Mouse (Mus musculus): ENCODE measurements around the gene Med12l.

DNA sequence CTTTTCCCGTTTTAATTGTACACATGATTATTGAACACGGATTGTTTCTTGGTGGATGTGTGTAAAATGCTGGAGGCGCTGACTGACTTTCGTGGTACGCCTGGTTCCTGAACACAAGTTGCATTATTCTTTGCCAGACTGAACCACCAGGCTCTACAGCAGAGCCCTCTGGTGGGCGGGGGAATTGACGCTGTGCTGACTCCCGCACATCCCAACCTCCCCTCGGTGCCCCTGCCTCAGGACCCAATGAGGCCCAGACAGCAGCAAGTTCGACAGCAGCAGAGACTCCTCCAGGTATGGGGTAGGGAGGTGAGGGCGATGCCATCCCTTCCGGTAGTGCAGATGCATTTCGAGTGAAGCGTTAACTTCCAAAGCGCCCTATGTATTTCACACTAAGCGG is 292.0 kb downstream of the Med12l start:
- TF ChIP-seq POLR2A (IDR thresholded peaks at IDR 0.05; ENCODE audit: insufficient read length, low read depth), result no peak
- TF ChIP-seq TCF12 (IDR thresholded peaks at IDR 0.05; ENCODE audit: insufficient read depth, poor library complexity, severe bottlenecking), result no peak
- no peak for TF ChIP-seq MAX (IDR thresholded peaks at IDR 0.05; ENCODE audit: low read depth)
- no peak for TF ChIP-seq E2F4 (IDR thresholded peaks at IDR 0.05; ENCODE audit: insufficient read depth)
- TF ChIP-seq MYOG (IDR thresholded peaks at IDR 0.05; ENCODE audit: control insufficient read depth in 1 of 3, insufficient read depth in 1 of 3, insufficient read length in 2 of 3, low read depth in 2 of 3), result no peak
- TF ChIP-seq MYOD1 (IDR thresholded peaks at IDR 0.05; ENCODE audit: control insufficient read depth in 1 of 3, insufficient read length in 2 of 3, low read depth in 2 of 3), result no peak
- TF ChIP-seq CEBPB (IDR thresholded peaks at IDR 0.05; ENCODE audit: insufficient read depth, poor library complexity, severe bottlenecking), result no peak
- TF ChIP-seq POLR2AphosphoS2 (IDR thresholded peaks at IDR 0.05; ENCODE audit: insufficient read length, low read depth), result no peak
- TF ChIP-seq USF1 (IDR thresholded peaks at IDR 0.05; ENCODE audit: low read depth), result no peak
- TF ChIP-seq TCF3 (IDR thresholded peaks at IDR 0.05; ENCODE audit: insufficient read length, low read depth), result no peak
- TF ChIP-seq REST (IDR thresholded peaks at IDR 0.05; ENCODE audit: insufficient read depth, insufficient read length), result no peak
- no peak for TF ChIP-seq SRF (IDR thresholded peaks at IDR 0.05; ENCODE audit: control insufficient read depth, insufficient read length, low read depth)
